Mouse (Mus musculus) central nervous system, embryonic 14 days (tissue): Measurements from ENCODE around the gene Sf3b4. TPM values are rescaled to one million over a fixed set of nuclear protein-coding genes. Genes with fewer than 3 reads are reported as not detected.

Experiments used
- polyA plus RNA-seq: library from polyadenylated mRNA; depleted of rRNA; stranded (reverse); fragments of >200 nt; gene quantifications from 2 replicates; pipeline ENCODE4 v1.2.3, GENCODE M21; 2012; rRNA removed

Sf3b4 gene
- polyA plus RNA-seq, result 101 and 105 TPM in 2 replicates

GRCm38 (mm10) chr3:96172197-96173178, at the start of gene Sf3b4:
Sf3b4 (plus strand) TSS chr3:96172332.

GRCm38 (mm10) chr3:96161869-96162840, 10.0 kb upstream of the Sf3b4 start, which contains the start of gene Mtmr11:
Mtmr11 (plus strand) TSS chr3:96162004.

GRCm38 (mm10) chr3:96180727-96181477, 8.8 kb downstream of the Sf3b4 start, which contains the start of gene Sv2a:
Sv2a (plus strand) TSS chr3:96181151.

GRCm38 (mm10) chr3:96219661-96220130, 47.6 kb downstream of the Sf3b4 start, which contains the start of the genes Bola1 and Hist2h2ab:
Bola1 (minus strand) TSS chr3:96219709.
Hist2h2ab (plus strand) TSS chr3:96219865.

GRCm38 (mm10) chr3:96220765-96221639, 48.9 kb downstream of the Sf3b4 start, which contains the start of the genes Hist2h2ac and Hist2h2be:
Hist2h2ac (minus strand) TSS chr3:96220880.
Hist2h2be (plus strand) TSS chr3:96221119.

Other genes starting within 250 kb of the Sf3b4 start
- 162 and 193 TPM in 2 replicates for gene Anp32e, start 243.1 kb upstream of the Sf3b4 start, polyA plus RNA-seq
- 186 and 227 TPM in 2 replicates for gene Plekho1, start 176.3 kb upstream of the Sf3b4 start, polyA plus RNA-seq
- 33.9 and 36.1 TPM in 2 replicates for gene Vps45, start 113.9 kb upstream of the Sf3b4 start, polyA plus RNA-seq
- gene Otud7b, start 67.8 kb upstream of the Sf3b4 start, polyA plus RNA-seq, result 8.3 and 10.5 TPM in 2 replicates
- gene Mtmr11, start 10.3 kb upstream of the Sf3b4 start, polyA plus RNA-seq, result 12.5 and 18.8 TPM in 2 replicates
- gene Sv2a, start 8.8 kb downstream of the Sf3b4 start, polyA plus RNA-seq, result 89.5 and 92.3 TPM in 2 replicates
- 51.9 and 68.2 TPM in 2 replicates for gene Bola1, start 47.4 kb downstream of the Sf3b4 start, polyA plus RNA-seq
- gene Hist2h2ab, start 47.5 kb downstream of the Sf3b4 start, polyA plus RNA-seq, result 1.9 and 3.9 TPM in 2 replicates
- 6.5 and 9.3 TPM in 2 replicates for gene Hist2h2ac, start 48.5 kb downstream of the Sf3b4 start, polyA plus RNA-seq
- 12.5 and 17.2 TPM in 2 replicates for gene Hist2h2be, start 48.8 kb downstream of the Sf3b4 start, polyA plus RNA-seq
- 37.5 and 61.5 TPM in 2 replicates for gene Hist2h3c2, start 66.8 kb downstream of the Sf3b4 start, polyA plus RNA-seq
- 5.6 and 10.1 TPM in 2 replicates for gene Hist2h2aa2, start 67.9 kb downstream of the Sf3b4 start, polyA plus RNA-seq
- 67.5 and 77.3 TPM in 2 replicates for gene Hist2h2aa1, start 73.2 kb downstream of the Sf3b4 start, polyA plus RNA-seq
- gene Hist2h3c1, start 74.4 kb downstream of the Sf3b4 start, polyA plus RNA-seq, result not detected in 2 replicates
- gene Hist2h4, start 91.0 kb downstream of the Sf3b4 start, polyA plus RNA-seq, result 6.8 and 9.5 TPM in 2 replicates
- 53.0 and 82.8 TPM in 2 replicates for gene Hist2h3b, start 96.3 kb downstream of the Sf3b4 start, polyA plus RNA-seq
- 10.0 and 13.6 TPM in 2 replicates for gene Hist2h2bb, start 97.4 kb downstream of the Sf3b4 start, polyA plus RNA-seq
- 3.4 and 4.1 TPM in 2 replicates for gene Fcgr1, start 121.6 kb downstream of the Sf3b4 start, polyA plus RNA-seq